Comparison of ENCODE assay signal across 29 mouse cellular contexts in the genomic region with DNA sequence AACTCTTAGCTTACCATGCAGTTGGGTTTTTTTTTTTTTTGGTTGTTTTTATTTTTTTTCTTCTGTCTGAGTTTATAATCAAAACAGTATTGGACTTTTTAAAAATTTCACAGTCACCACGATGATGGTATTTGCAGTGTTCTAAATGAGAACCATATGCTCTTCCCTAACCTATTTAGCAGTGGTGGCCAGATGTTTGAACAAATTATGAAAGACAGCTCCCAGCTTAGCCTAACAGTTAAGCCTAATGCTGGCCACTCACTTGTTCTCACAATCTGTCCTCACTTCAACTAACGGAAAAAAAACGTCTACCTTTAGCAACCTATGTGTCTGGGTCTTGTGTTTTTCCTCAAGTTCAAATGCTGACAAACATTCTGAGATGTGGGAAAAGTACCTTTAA.
DNase-seq lines count a peak whose midpoint lies in the region; ATAC-seq lines count a peak whose summit lies in the region.
"Had no signal": no experiment of that assay in that cellular context is flagged by ENCODE, and none has a peak within 500 bp of the region (broad histone marks: within the 10 kb centered on the region; RNA-seq: fewer than 3 reads in every experiment).

No protein-coding gene starts in this region.

- H3K27me3 ChIP-seq in hindbrain, embryonic 11.5 days (ENCODE audit: control insufficient read depth, insufficient read depth, low read length): no peaks in the 10 kb centered on the region
- no peaks in the 10 kb centered on the region for H3K27me3 ChIP-seq in hindbrain, embryonic 10.5 days (ENCODE audit: insufficient read depth, poor library complexity, severe bottlenecking)
- no peaks in the 10 kb centered on the region for H3K27me3 ChIP-seq in embryonic facial prominence, embryonic 12.5 days
- no peaks in the 10 kb centered on the region for H3K27me3 ChIP-seq in limb, embryonic 12.5 days
- H3K27me3 ChIP-seq in intestine, embryonic 16.5 days (replicated peaks; ENCODE audit: control insufficient read depth, insufficient read depth, low read length): no peaks in the 10 kb centered on the region
- H3K27me3 ChIP-seq: forebrain, embryonic 13.5 days; heart, embryonic 15.5 days; hindbrain, embryonic 15.5 days; intestine, embryonic 15.5 days; neural tube, embryonic 13.5 days had no signal

- H3K4me2 ChIP-seq in hindbrain, embryonic 11.5 days (replicated peaks; ENCODE audit: low read depth, low read length): no peak overlapping the region
- H3K4me2 ChIP-seq in embryonic facial prominence, embryonic 12.5 days (replicated peaks): no peak overlapping the region
- no peak overlapping the region for H3K4me2 ChIP-seq in limb, embryonic 12.5 days
- H3K4me2 ChIP-seq in intestine, embryonic 16.5 days (ENCODE audit: low read depth, low read length): no peak overlapping the region
- H3K4me2 ChIP-seq: forebrain, embryonic 13.5 days; heart, embryonic 15.5 days; hindbrain, embryonic 15.5 days; intestine, embryonic 15.5 days; liver, embryonic 11.5 days; neural tube, embryonic 13.5 days had no signal

- no peaks in the 10 kb centered on the region for H3K4me1 ChIP-seq in hindbrain, embryonic 11.5 days (replicated peaks; ENCODE audit: control insufficient read depth, insufficient read depth, low read length)
- H3K4me1 ChIP-seq in hindbrain, embryonic 10.5 days (replicated peaks): peaks cover 6% of the 10 kb centered on the region; the same call in 1 of the 2 replicates
- H3K4me1 ChIP-seq in embryonic facial prominence, embryonic 12.5 days: peaks cover 10% of the 10 kb centered on the region; the same call in 1 of the 2 replicates
- peaks cover 14% of the 10 kb centered on the region for H3K4me1 ChIP-seq in limb, embryonic 12.5 days (replicated peaks)
- no peaks in the 10 kb centered on the region for H3K4me1 ChIP-seq in intestine, embryonic 16.5 days (ENCODE audit: control insufficient read depth, insufficient read depth, low read length)
- H3K4me1 ChIP-seq: heart, embryonic 15.5 days; hindbrain, embryonic 15.5 days; intestine, embryonic 15.5 days; midbrain, embryonic 10.5 days; neural tube, embryonic 13.5 days had no signal

- 60% methylated on average over 3 of the region's 3 CpGs for WGBS in hindbrain, embryonic 11.5 days
- 76% methylated on average over 3 of the region's 3 CpGs for WGBS in hindbrain, embryonic 10.5 days
- WGBS in embryonic facial prominence, embryonic 12.5 days: 15% methylated on average over 3 of the region's 3 CpGs
- WGBS in limb, embryonic 12.5 days: 13% methylated on average over 3 of the region's 3 CpGs
- 74% methylated on average over 3 of the region's 3 CpGs for WGBS in intestine, embryonic 16.5 days

- H3K4me3 ChIP-seq in hindbrain, embryonic 11.5 days (ENCODE audit: low read depth, low read length): no peak overlapping the region
- no peak overlapping the region for H3K4me3 ChIP-seq in hindbrain, embryonic 10.5 days
- H3K4me3 ChIP-seq in embryonic facial prominence, embryonic 12.5 days: no peak overlapping the region
- H3K4me3 ChIP-seq in limb, embryonic 12.5 days (replicated peaks): no peak overlapping the region
- no peak overlapping the region for H3K4me3 ChIP-seq in intestine, embryonic 16.5 days (ENCODE audit: low read length)
- H3K4me3 ChIP-seq: forebrain, embryonic 13.5 days; gastrocnemius, adult 2 months; heart, embryonic 15.5 days; hindbrain, embryonic 15.5 days; intestine, embryonic 15.5 days; left cerebral cortex, adult 2 months; midbrain, embryonic 10.5 days; myocyte; neural tube, embryonic 13.5 days had no signal

- peak; percentile 7 for DNase-seq in hindbrain, embryonic 11.5 days (ENCODE audit: low spot score)
- no peak for DNase-seq in hindbrain, embryonic 10.5 days (ENCODE audit: low spot score)
- DNase-seq in embryo, embryonic 10 days (ENCODE audit: low spot score): peak; percentile 44
- DNase-seq in adrenal gland, postnatal 14 days: no peak
- no peak for DNase-seq in layer of hippocampus, postnatal 36 days
- DNase-seq: cerebellum, adult 11 months; cerebellum, adult 9-11 months; gastrocnemius, adult 2 months; heart, postnatal 36 days; kidney, postnatal 36 days; liver, postnatal 0 days; retina, postnatal 1 day; right cerebral cortex, postnatal 25 days; thymus, adult 18-20 months; thymus, postnatal 4 days had no signal

- H3K27ac ChIP-seq in hindbrain, embryonic 11.5 days (ENCODE audit: low read depth, low read length): no peak overlapping the region
- no peak overlapping the region for H3K27ac ChIP-seq in hindbrain, embryonic 10.5 days
- 0 out of 2 replicates have a peak overlapping the region, but pooled peaks have one; percentile 17 for H3K27ac ChIP-seq in embryonic facial prominence, embryonic 12.5 days
- peak overlapping the region; percentile 29; the same call in 1 of the 2 replicates for H3K27ac ChIP-seq in limb, embryonic 12.5 days
- H3K27ac ChIP-seq in intestine, embryonic 16.5 days (ENCODE audit: low read length): no peak overlapping the region
- H3K27ac ChIP-seq: forebrain, embryonic 13.5 days; gastrocnemius, adult 2 months; heart, embryonic 15.5 days; hindbrain, embryonic 15.5 days; intestine, embryonic 15.5 days; left cerebral cortex, adult 2 months; macrophage; midbrain, embryonic 10.5 days; neural tube, embryonic 13.5 days had no signal

- no peak overlapping the region for H3K9ac ChIP-seq in hindbrain, embryonic 11.5 days (ENCODE audit: low read depth, low read length)
- H3K9ac ChIP-seq in embryonic facial prominence, embryonic 12.5 days: no peak overlapping the region
- H3K9ac ChIP-seq in limb, embryonic 12.5 days (replicated peaks): no peak overlapping the region
- H3K9ac ChIP-seq in intestine, embryonic 16.5 days (ENCODE audit: low read depth, low read length): no peak overlapping the region
- H3K9ac ChIP-seq: forebrain, embryonic 13.5 days; heart, embryonic 15.5 days; hindbrain, embryonic 15.5 days; intestine, embryonic 15.5 days; liver, postnatal 0 days; neural tube, embryonic 13.5 days had no signal

- no peak for ATAC-seq in hindbrain, embryonic 11.5 days (ENCODE audit: low FRiP score)
- no peak for ATAC-seq in embryonic facial prominence, embryonic 12.5 days (ENCODE audit: insufficient number of reproducible peaks, insufficient read depth, low FRiP score, low TSS enrichment)
- ATAC-seq in limb, embryonic 12.5 days (ENCODE audit: insufficient number of reproducible peaks, insufficient read depth, low FRiP score, low TSS enrichment, low read depth): peak; percentile 76
- ATAC-seq in intestine, embryonic 16.5 days: no peak
- ATAC-seq: forebrain, embryonic 13.5 days; intestine, embryonic 15.5 days; liver, postnatal 0 days; midbrain, embryonic 16.5 days had no signal

- H3K36me3 ChIP-seq in hindbrain, embryonic 11.5 days (ENCODE audit: control insufficient read depth, insufficient read depth, low read length): no peaks in the 10 kb centered on the region
- H3K36me3 ChIP-seq in hindbrain, embryonic 10.5 days: no peaks in the 10 kb centered on the region
- no peaks in the 10 kb centered on the region for H3K36me3 ChIP-seq in embryonic facial prominence, embryonic 12.5 days
- H3K36me3 ChIP-seq in limb, embryonic 12.5 days: no peaks in the 10 kb centered on the region
- H3K36me3 ChIP-seq in intestine, embryonic 16.5 days (ENCODE audit: control insufficient read depth, insufficient read depth, low read length): no peaks in the 10 kb centered on the region
- H3K36me3 ChIP-seq: heart, embryonic 15.5 days; hindbrain, embryonic 15.5 days; intestine, embryonic 15.5 days; midbrain, embryonic 10.5 days; neural tube, embryonic 13.5 days had no signal

- H3K9me3 ChIP-seq in hindbrain, embryonic 11.5 days (ENCODE audit: control insufficient read depth, low read length): no peaks in the 10 kb centered on the region
- 0 out of 2 replicates have a peak, but pooled peaks cover 5% of the 10 kb centered on the region for H3K9me3 ChIP-seq in hindbrain, embryonic 10.5 days
- no peaks in the 10 kb centered on the region for H3K9me3 ChIP-seq in embryonic facial prominence, embryonic 12.5 days
- no peaks in the 10 kb centered on the region for H3K9me3 ChIP-seq in limb, embryonic 12.5 days
- H3K9me3 ChIP-seq in intestine, embryonic 16.5 days (ENCODE audit: control insufficient read depth, low read length): no peaks in the 10 kb centered on the region
- H3K9me3 ChIP-seq: forebrain, embryonic 13.5 days; heart, embryonic 15.5 days; hindbrain, embryonic 15.5 days; intestine, embryonic 15.5 days; midbrain, embryonic 10.5 days had no signal

Comparison
In these comparisons a context has a peak if more than half of its experiments do, and no peak if none do; other contexts are left out.
1. DNase-seq: peak in hindbrain, embryonic 11.5 days (single experiment) and embryo, embryonic 10 days (single experiment); none in hindbrain, embryonic 10.5 days (single experiment), adrenal gland, postnatal 14 days (single experiment) and layer of hippocampus, postnatal 36 days (0 of 2).
2. H3K27ac ChIP-seq: peak in embryonic facial prominence, embryonic 12.5 days (single experiment) and limb, embryonic 12.5 days (single experiment); none in hindbrain, embryonic 11.5 days (single experiment), hindbrain, embryonic 10.5 days (single experiment) and intestine, embryonic 16.5 days (single experiment).